Mouse (Mus musculus) embryo, embryonic 10.5 days (tissue): ENCODE data around the gene Gclc.

ENCODE experiments used
- DNase-seq: peaks from one replicate; pipeline ENCODE4 v3.0.0-alpha.2; 2015; ENCODE audit warnings: low spot score

The Gclc gene

GRCm38 (mm10) chr9:77753853-77754727, at the start of gene Gclc:
Gene Gclc (plus strand): TSS chr9:77754535.
- DNase-seq: peak; percentile 91

- DNase-seq: no peak
Measured at GRCm38 (mm10) chr9:77706515-77706914, 47.8 kb upstream of the Gclc start.

DNA sequence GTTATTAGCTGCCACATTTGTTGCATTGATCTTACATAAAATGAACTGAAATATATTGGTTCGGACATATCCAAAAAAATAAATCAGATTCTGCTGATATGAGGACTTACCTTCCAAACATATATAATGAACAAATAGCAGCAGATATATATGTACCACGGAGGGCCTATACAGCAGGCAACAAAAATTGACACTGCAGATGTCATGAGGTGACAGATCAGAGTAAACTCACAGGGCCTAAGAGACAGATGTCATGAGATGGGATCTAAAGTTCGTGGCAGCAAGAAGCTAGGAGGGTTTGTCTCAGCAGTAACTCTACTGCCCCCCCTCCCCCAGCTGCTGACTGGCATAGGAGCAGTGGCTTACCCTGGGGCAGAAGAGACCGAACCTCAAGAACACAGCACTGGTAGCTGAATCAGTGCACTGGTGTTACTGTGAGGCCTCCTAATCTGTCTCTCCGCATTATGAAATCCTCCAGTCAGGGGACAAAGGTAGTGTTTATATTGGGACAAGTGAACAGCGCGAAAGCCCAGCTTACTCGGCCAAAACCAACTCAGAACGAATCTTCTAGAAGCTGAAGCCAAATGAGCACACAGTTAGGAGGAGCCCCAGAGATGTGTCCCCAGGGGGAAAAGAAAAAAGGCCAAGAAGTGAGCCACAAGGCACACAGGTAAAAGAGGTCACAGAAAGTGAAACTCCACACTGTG, 46.7 kb upstream of the Gclc start:
- DNase-seq: no peak

- no peak for DNase-seq
Measured at GRCm38 (mm10) chr9:77708950-77709349, 45.4 kb upstream of the Gclc start.

DNA sequence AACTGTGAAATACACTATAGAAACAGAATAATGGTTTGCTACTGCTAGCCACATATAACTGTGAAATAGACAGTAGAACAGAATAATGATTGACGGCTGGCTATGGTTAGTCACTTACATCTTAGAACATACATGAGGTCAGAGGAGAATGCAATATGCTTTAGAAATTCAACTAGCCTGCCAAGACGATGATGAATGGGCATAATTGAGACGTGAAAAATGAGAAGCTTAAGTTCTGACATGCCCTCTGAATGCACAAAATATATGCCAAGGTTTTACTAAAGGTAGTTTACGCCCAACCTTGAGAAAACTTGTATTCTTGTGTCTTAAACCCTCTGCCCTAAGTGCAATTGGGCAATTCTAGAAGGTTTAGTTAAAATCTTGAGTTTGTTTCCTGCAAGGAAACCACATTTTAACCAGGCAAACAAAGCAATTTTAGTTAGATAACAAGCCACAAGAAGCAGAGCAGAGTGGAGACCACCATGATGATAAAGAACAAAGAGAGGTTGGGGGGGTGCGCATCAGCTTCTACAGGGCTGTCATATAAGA, 43.2 kb upstream of the Gclc start:
- no peak for DNase-seq

DNA sequence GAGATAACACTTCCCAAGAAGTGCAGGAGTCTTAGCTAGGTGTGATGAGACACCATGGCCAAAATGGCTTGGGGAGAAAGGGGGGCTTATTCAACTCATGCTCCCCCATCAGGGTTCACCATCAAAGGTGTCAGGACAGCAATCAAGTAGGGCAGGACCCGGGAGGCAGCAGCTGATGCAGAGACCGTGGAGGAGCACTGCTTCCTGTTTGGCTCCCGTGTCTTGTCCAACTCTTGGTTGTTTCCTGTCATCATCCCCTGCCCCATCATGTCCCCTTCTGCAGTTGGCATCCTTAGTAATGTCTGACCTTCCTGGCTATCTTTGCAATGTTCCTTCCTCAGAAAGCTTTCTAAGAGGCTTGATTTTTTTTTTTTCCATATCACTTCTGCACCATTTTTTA, 41.5 kb upstream of the Gclc start:
- DNase-seq: no peak

DNA sequence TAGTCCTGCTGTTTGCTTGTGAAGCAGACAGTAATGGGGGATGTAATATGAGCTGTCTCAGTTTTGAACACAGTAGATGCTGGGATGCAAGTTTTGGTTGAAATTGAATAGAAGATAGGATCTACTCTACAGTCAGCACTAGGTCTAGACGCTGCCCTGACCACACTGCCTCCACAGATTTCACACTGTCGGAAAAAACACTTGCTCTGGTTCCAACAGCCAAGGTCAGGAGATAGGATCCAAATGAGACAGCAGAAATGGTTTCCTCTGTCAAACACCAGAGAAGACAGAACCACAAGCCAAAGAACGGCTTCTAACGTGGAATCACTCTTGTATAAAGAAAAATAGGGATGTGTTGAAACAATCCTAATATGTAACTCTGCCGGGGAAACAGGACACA, 41.0 kb upstream of the Gclc start:
- no peak for DNase-seq

DNA sequence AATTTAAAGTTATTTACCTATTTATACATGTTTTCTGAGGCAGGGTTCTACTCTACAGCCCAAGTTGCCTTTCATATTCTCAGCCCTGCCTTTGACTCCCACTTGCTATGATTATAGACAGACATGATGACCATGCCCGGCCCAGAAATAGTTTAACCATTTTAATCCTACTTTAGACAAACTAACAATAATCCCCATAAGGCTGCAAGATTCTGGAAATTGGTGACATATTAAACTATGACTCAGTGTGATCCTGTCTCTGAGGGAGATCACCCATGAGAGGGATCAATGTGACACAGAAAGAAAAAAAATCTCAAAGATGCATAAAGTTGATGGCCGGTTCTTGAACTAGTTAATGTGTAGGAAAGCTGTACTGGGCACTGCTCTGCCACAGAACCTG, 39.1 kb upstream of the Gclc start:
- DNase-seq: no peak

- DNase-seq: no peak
Measured at GRCm38 (mm10) chr9:77716009-77716408, 38.3 kb upstream of the Gclc start.

DNA sequence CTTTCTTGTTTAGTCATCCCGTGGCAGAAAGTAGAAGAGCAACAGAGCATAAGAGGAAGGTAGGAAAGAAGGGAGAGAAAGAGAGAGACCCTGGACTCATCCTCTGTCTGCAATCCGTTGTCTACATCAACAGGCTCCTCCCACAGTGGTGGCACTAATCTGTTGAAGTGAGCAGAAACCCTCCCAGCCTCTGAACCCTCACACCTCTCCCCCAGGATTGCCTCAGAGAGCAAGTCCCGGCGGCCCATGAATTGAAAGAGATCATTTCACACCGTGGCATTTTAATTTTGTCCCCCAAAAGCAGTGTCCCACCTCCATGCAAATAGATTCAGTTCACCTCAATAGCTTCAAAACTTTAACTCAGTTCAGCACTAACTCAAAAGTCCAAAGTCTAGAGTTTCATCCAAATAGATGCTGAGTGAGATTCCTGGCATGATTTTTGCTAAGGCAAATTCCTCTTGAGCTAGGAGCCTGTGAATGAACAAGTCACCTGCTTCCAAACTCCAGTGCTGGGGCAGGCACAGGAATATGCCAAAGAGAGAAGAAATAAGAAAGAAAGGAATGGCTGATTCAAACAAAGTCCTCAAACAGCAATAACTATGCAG, 36.4 kb upstream of the Gclc start:
- DNase-seq: no peak

GRCm38 (mm10) chr9:77718816-77719411, 35.4 kb upstream of the Gclc start:
- no peak for DNase-seq

DNA sequence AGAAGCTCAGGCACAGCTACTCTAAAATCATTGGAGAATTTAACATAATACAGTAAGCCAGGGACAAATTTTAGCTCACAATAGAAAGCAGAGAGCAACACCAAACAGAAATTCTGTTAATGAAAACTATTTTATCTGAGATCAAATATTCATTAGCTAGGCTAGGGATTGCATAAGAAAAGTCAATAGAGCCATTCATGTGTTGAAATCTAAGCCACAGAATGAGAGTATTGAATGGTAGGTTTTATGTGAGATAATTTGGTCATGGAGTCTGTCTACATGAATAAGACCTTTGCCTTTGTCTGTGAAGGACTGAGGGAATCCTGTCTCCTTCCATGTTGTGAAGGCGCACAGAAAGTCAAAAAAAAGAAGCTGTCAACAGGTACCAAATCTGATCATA, 34.7 kb upstream of the Gclc start:
- no peak for DNase-seq

GRCm38 (mm10) chr9:77722381-77722780, 32.0 kb upstream of the Gclc start:
- DNase-seq: no peak

DNA sequence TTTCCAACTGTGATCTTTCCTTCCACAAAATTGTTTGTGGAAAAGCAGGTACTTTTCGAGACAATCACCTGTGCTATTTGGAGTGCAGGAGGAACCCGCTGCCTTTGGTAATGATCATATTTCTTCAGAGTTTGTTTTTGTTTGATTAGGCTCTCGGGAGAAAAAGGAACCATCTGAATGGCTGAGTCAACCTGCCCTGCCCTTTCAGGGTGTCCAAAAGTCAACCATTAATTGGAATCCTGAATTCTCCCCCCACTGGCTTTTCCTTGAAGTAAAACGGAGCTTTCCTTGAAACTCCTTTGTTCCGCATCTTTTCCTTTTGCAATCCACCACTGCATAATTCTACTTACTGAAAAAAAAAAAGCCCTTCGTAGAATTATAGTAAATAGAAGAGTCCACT, 30.1 kb upstream of the Gclc start:
- DNase-seq: no peak

- DNase-seq: no peak
Measured at GRCm38 (mm10) chr9:77725448-77725847, 28.9 kb upstream of the Gclc start.

- no peak for DNase-seq
Measured at GRCm38 (mm10) chr9:77726018-77726684, 28.2 kb upstream of the Gclc start.

DNA sequence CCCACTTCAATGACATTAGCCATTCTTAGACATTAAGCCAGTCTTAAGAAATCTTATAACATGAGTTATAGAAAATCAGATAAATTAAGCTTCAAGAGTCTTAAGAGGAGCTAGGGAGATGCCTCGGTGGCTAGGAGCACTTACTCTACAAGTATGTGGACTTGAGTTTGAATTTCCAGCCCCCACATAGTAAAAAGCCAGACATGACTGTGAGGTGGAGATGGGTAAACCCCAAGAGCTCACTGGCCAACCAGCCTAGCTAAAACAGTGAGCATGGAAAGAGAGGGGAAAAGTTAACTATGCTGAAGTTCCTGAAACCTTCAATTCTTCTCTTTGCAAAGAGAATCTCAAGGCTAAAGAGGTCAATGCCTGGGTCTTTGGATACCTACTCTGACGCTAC, 27.3 kb upstream of the Gclc start:
- DNase-seq: no peak

GRCm38 (mm10) chr9:77732067-77732466, 22.3 kb upstream of the Gclc start:
- DNase-seq: no peak

DNA sequence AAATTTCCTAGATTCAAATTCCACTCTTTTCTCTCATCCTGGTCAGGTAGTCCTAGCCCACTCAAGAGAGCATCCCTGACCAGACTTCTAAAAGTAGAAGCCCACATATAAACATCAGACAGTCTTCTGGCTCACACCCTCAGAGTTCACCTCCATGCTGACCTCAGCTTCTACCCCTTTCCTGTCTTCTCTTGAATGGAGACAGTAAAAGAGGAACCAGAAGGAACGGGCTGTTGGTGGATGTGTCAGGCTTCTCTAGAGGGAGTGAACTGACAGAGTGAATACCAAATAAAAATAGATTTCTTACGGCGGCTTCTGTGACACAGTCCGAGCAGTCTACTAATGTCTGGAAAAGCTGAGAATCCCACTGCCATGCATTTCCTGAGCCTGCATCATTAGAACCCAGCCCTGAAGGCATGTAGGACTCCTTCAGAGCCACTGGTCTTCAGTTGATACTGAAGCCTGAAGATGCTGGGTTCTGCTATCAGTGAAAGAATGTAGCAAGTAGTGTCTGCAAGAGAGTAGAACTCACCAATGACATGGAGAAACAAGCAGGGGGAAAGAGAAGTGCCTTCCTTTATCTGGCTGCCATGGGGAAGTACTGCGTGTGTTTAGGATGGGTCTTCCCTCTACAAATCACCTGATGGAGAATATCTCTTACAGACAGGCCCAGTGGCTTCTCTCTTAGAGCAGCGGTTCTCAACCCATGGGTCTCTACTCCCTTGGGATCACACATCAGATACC, 16.9 kb upstream of the Gclc start:
- no peak for DNase-seq

DNA sequence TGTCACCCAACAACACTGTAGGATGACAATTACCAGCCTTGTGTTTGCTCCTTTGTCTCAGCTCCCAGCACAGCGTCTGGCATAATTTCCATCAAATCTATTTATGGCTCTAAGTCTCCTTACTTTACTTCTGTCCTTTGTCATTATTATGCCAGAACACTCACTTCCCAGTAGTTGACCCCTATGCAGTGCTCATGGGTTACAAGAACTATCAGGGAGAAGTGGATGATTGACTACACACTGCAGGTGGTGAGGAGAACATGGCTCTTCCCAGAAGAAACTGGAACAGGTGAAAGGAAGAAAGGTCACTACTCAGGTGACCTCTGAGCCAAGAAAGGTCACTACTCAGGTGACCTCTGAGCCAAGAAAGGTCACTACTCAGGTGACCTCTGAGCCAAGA, 12.9 kb upstream of the Gclc start:
- no peak for DNase-seq

- DNase-seq: no peak
Measured at GRCm38 (mm10) chr9:77744798-77745197, 9.5 kb upstream of the Gclc start.
